Mouse (Mus musculus) testis, postnatal 14 days (tissue): ENCODE measurements around the gene Hsd17b13.
A peak's percentile ranks its signal among the peaks of the same experiment; 100 is the strongest.
"Not testable (repeated sequence)": the region's sequence is repeated elsewhere in the genome, so short reads cannot be mapped to it uniquely, and the experiment has no call there.

Experiments
- DNase-seq: peaks from one replicate; pipeline ENCODE4 v3.0.0; 2021; ENCODE audit warnings: low spot score

Gene Hsd17b13

GRCm38 (mm10) chr5:103980705-103981560 is 3.7 kb upstream of the Hsd17b13 start:
- no peak for DNase-seq

- no peak for DNase-seq
These were observed 829 bp upstream of the Hsd17b13 start for GRCm38 (mm10) chr5:103977907-103978570.

GRCm38 (mm10) chr5:103975736-103976135 is 1.5 kb downstream of the Hsd17b13 start:
- DNase-seq = no peak

- no peak for DNase-seq
These were observed 4.4 kb downstream of the Hsd17b13 start for GRCm38 (mm10) chr5:103972801-103973200.

DNA sequence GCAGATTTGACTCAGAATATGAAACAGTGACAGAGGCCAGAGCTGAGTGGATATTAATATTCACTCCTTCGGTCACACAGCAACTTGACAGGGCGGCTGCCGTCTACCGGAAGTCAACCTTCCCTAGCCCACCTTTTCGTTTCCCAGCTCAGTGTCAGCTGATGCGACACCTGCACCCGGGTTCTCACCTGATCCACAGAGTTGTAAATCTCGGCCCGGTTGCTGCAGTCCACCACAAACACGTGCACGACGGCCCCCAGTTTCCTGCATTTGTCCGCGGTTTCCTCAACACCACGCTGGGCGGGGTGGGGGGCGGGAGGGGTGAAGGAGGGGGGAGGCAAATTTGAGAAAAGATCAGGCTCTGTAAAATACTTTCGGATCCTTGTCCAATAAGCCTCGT is 4.8 kb downstream of the Hsd17b13 start:
- no peak for DNase-seq

DNA sequence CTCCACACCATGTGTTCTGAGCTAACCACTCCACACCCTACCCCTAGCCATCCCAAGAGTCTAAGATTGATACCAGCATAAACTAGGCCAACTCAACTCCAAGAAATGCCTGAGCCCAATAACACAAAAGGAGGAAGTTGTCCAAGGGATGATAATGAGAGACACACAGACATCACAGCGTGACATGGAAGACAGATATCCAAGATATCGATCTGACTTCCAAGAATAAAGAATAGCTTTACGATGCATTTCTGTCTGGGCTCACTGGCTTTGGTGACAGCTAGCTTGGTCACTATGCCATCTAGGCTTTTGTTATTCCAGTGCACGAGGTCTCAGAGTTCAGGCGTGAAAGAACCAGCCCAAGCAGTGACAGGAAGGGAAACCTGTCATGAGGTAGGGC is 6.2 kb downstream of the Hsd17b13 start:
- no peak for DNase-seq

GRCm38 (mm10) chr5:103962935-103963429 is 14.2 kb downstream of the Hsd17b13 start:
- DNase-seq = no peak

GRCm38 (mm10) chr5:103954638-103955037 is 22.6 kb downstream of the Hsd17b13 start:
- DNase-seq = no peak

DNA sequence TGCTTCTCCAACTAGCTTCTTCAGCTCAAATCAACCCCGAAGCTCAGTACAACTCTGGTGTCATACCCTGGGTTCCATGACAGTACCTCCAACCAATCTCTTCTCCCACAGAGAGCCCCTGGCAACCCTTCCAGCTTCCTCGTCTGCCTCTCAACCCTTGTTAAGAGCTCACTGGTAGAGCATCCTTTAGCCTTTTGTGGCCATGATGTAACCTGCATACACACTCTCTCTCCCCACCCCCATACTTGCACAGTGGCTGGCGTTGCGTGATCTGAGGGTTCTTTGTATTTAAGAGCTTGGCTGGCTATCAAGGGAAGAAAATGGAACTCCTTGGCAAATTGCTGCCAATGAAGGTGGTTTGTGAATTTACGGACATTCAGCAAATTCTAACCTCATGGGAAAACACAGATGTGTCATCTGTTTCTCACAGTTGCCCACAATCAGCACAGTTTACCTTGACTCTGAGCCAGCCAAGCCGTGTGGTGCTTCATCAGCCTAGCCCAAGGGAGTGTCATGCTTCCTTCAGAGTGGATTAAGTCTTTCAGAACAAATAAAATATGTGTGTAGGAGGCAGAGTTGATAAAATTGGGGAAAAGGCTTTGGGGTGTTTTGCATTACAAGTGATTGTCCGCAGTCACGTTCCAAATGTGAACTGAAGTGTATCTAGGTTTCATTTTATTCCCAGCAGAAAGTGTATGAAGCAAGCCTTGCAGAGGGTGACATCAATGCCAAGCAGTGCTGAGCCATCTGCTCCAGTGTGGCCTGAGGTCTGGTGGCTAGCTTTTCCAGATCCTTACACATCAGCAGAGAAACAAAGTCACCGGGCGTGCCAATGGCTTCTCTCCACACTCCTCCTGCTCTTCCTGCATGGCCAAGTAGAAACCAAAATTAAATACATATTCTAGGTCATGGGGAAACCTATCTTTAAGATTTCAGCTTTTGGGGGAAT is 23.8 kb downstream of the Hsd17b13 start:
- DNase-seq = no peak

GRCm38 (mm10) chr5:103950138-103950537 is 27.1 kb downstream of the Hsd17b13 start:
- not testable (repeated sequence) for DNase-seq

DNA sequence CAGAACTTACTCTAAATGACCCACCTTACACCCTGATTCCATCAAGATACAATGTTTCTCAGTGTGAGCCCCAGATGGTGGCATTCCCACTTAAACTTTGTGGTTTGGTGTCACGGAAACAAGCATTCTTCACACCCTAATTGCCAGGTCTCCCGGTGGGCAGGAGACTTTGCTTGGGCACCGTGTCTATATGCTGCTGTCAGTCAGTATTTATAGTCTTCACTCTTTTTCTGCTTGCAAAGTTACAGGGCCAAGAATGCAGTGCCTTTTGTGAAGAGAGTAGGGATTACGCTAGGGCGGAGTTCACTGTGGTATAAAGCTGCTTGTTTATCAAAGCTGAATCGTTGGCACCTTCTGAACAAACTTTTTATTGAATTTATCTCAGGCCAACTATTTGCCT is 34.0 kb downstream of the Hsd17b13 start:
- DNase-seq = no peak

DNA sequence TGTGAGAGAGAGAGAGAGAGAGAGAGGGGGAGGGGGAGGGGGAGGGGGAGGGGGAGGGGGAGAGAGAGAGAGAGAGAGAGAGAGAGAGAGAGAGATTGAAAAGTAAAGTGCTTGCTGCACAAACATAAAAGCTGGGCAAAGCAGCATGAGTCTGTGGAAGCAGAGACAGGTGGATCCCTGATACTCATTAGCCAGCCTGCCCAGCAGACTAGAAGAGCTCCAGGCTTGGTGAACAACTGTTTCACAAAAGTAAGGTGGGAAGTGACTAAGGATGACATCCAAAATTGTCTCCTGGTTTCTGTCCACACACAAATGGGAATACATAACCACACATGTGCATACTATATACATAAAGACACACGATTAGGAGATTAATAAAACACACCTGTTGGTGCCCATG is 37.4 kb downstream of the Hsd17b13 start:
- DNase-seq = no peak

- DNase-seq = no peak
These were observed 37.9 kb downstream of the Hsd17b13 start for GRCm38 (mm10) chr5:103939350-103939652.

- DNase-seq = peak; percentile 46
These were observed 38.5 kb downstream of the Hsd17b13 start for GRCm38 (mm10) chr5:103938547-103939349.

- no peak for DNase-seq
These were observed 40.2 kb downstream of the Hsd17b13 start for GRCm38 (mm10) chr5:103936906-103937589.

DNA sequence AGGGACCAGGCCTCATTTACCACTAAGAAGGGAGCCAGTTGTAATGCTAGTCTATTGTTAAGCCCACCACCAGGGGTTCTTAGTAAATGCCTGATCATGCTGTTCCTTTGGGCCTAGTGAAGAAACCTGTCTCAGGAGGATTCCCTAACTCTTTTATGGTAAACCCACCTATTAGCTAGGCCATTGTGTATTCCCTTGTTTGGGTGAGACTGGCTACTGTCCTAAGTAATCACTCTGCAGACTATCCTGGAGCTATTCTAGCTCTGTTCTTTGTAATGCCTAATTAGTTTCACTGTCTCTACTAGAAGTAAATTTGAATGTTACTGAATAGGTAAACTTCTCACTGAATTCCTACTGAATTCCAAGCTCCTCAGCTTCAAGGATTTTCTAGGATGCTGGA is 45.3 kb downstream of the Hsd17b13 start:
- DNase-seq = not testable (repeated sequence)

DNA sequence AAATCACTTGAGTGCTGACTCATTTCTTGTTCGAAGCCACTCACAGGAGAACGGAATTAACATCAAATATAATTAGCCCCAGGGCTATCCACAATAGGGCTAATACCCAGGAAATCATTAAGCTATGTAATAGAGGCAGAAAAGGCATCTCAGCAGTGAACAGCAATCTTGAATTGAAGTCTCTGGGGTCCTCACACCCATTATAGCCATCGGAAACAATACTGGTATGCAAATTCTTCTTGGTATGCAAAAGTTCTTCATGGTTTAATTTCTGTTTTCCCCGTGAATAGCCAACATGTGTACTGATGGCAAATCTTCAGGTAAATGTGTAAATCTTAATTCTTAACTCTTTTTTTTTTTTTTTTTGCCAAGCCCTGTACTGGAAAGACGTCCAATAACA is 46.7 kb downstream of the Hsd17b13 start:
- DNase-seq = no peak

GRCm38 (mm10) chr5:103928196-103928550 is 49.0 kb downstream of the Hsd17b13 start:
- no peak for DNase-seq

- peak; percentile 84 for DNase-seq
These were observed 49.6 kb downstream of the Hsd17b13 start for GRCm38 (mm10) chr5:103927429-103928195.

DNA sequence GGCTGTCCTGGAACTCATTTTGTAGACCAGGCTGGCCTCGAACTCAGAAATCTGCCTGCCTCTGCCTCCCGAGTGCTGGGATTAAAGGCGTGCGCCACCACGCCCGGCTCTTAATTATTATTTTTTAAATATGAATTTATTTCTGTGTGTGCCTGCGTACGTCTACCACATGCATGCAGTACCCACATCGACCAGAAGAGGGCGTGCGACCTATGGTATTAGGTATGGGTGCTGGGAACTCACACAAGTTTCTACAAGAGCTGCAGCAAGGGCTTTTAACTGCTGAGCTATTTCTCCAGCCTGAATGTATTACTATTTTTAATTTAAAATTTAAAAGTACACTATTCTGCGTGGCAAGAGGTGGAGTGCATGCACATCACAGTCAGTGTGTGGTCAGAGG is 50.8 kb downstream of the Hsd17b13 start:
- peak; percentile 53 for DNase-seq
